23 mouse cellular contexts compared by ENCODE assay signal in genomic region chr10:107948038-107948437, GRCm38 (mm10). TPM values are rescaled to one million over a fixed set of nuclear protein-coding genes. Genes with fewer than 3 reads are reported as not detected.
A peak's percentile ranks its signal among the peaks of the same experiment; 100 is the strongest.
DNase-seq lines count a peak whose midpoint lies in the region; ATAC-seq lines count a peak whose summit lies in the region.
"Had no signal": no experiment of that assay in that cellular context is flagged by ENCODE, and none has a peak within 500 bp of the region (broad histone marks: within the 10 kb centered on the region; RNA-seq: fewer than 3 reads in every experiment).

No protein-coding gene starts in this region.

- DNase-seq in liver, embryonic 13.5 days: no peak
- peak; percentile 50 for DNase-seq in c-Kit-positive CD71-negative TER-119-negative erythroid progenitor cells, embryonic 14.5 days (ENCODE audit: low read depth)
- no peak for DNase-seq in yolk sac, embryonic 10.5 days (ENCODE audit: low spot score)
- no peak for DNase-seq in right cerebral cortex, postnatal 36 days (ENCODE audit: low spot score in 2 of 2)
- no peak for DNase-seq in urinary bladder, postnatal 14 days (ENCODE audit: low spot score)
- DNase-seq: adrenal gland, postnatal 25 days; B cell, adult 2 months; cerebellum, adult 9-10 months; heart, postnatal 10 days; kidney, adult 9 months; lung, adult 18-20 months; lung, postnatal 14 days; right cerebral cortex, adult 18-20 months; thymus, postnatal 36 days had no signal

- H3K4me3 ChIP-seq in liver, embryonic 13.5 days (replicated peaks): no peak overlapping the region
- H3K4me3 ChIP-seq in liver, embryonic 12.5 days: no peak overlapping the region
- no peak overlapping the region for H3K4me3 ChIP-seq in hindbrain, embryonic 12.5 days
- H3K4me3 ChIP-seq: embryonic facial prominence, embryonic 13.5 days; forebrain, embryonic 15.5 days; heart, embryonic 10.5 days; hindbrain, embryonic 13.5 days; midbrain, embryonic 10.5 days; neural tube, embryonic 12.5 days had no signal

- H3K4me2 ChIP-seq in liver, embryonic 13.5 days: no peak overlapping the region
- no peak overlapping the region for H3K4me2 ChIP-seq in liver, embryonic 12.5 days
- no peak overlapping the region for H3K4me2 ChIP-seq in hindbrain, embryonic 12.5 days (replicated peaks)
- H3K4me2 ChIP-seq: embryonic facial prominence, embryonic 13.5 days; forebrain, embryonic 15.5 days; hindbrain, embryonic 13.5 days; neural tube, embryonic 12.5 days had no signal

- no peak overlapping the region for H3K9ac ChIP-seq in liver, embryonic 13.5 days
- H3K9ac ChIP-seq in liver, embryonic 12.5 days: no peak overlapping the region
- H3K9ac ChIP-seq in hindbrain, embryonic 12.5 days: no peak overlapping the region
- H3K9ac ChIP-seq: embryonic facial prominence, embryonic 13.5 days; forebrain, embryonic 15.5 days; hindbrain, embryonic 13.5 days; neural tube, embryonic 12.5 days had no signal

- H3K9me3 ChIP-seq in liver, embryonic 13.5 days (replicated peaks): no peaks in the 10 kb centered on the region
- no peaks in the 10 kb centered on the region for H3K9me3 ChIP-seq in liver, embryonic 12.5 days (replicated peaks)
- H3K9me3 ChIP-seq in hindbrain, embryonic 12.5 days (replicated peaks): no peaks in the 10 kb centered on the region
- H3K9me3 ChIP-seq: embryonic facial prominence, embryonic 13.5 days; forebrain, embryonic 15.5 days; heart, embryonic 10.5 days; hindbrain, embryonic 13.5 days; midbrain, embryonic 10.5 days; neural tube, embryonic 12.5 days had no signal

- 13% methylated on average over 1 of the region's 1 CpGs for WGBS in liver, embryonic 13.5 days (ENCODE audit: insufficient replicate concordance)
- WGBS in liver, embryonic 12.5 days (ENCODE audit: insufficient replicate concordance): 22% methylated on average over 1 of the region's 1 CpGs
- WGBS in hindbrain, embryonic 12.5 days: 83% methylated on average over 1 of the region's 1 CpGs

- H3K27ac ChIP-seq in liver, embryonic 13.5 days: no peak overlapping the region
- H3K27ac ChIP-seq in liver, embryonic 12.5 days: no peak overlapping the region
- H3K27ac ChIP-seq in hindbrain, embryonic 12.5 days: no peak overlapping the region
- H3K27ac ChIP-seq: embryonic facial prominence, embryonic 13.5 days; forebrain, embryonic 15.5 days; heart, embryonic 10.5 days; hindbrain, embryonic 13.5 days; midbrain, embryonic 10.5 days; neural tube, embryonic 12.5 days had no signal

- H3K4me1 ChIP-seq in liver, embryonic 13.5 days (replicated peaks): no peaks in the 10 kb centered on the region
- no peaks in the 10 kb centered on the region for H3K4me1 ChIP-seq in liver, embryonic 12.5 days
- no peaks in the 10 kb centered on the region for H3K4me1 ChIP-seq in hindbrain, embryonic 12.5 days
- H3K4me1 ChIP-seq: embryonic facial prominence, embryonic 13.5 days; forebrain, embryonic 15.5 days; hindbrain, embryonic 13.5 days; midbrain, embryonic 10.5 days; neural tube, embryonic 12.5 days had no signal

- no peaks in the 10 kb centered on the region for H3K27me3 ChIP-seq in liver, embryonic 13.5 days
- no peaks in the 10 kb centered on the region for H3K27me3 ChIP-seq in liver, embryonic 12.5 days (replicated peaks)
- no peaks in the 10 kb centered on the region for H3K27me3 ChIP-seq in hindbrain, embryonic 12.5 days
- H3K27me3 ChIP-seq: embryonic facial prominence, embryonic 13.5 days; forebrain, embryonic 15.5 days; hindbrain, embryonic 13.5 days; neural tube, embryonic 12.5 days had no signal

- peak; percentile 18; the same call in 1 of the 2 replicates for ATAC-seq in liver, embryonic 13.5 days (ENCODE audit: low read depth)
- ATAC-seq in liver, embryonic 12.5 days: no peak
- ATAC-seq in megakaryocyte, adult 5-6 weeks (ENCODE audit: poor library complexity, severe bottlenecking): peak; percentile 89
- no peak for ATAC-seq in hindbrain, embryonic 12.5 days (ENCODE audit: low FRiP score)
- ATAC-seq: forebrain, embryonic 15.5 days had no signal

- no peaks in the 10 kb centered on the region for H3K36me3 ChIP-seq in liver, embryonic 13.5 days
- no peaks in the 10 kb centered on the region for H3K36me3 ChIP-seq in liver, embryonic 12.5 days
- H3K36me3 ChIP-seq in hindbrain, embryonic 12.5 days: no peaks in the 10 kb centered on the region
- H3K36me3 ChIP-seq: embryonic facial prominence, embryonic 13.5 days; forebrain, embryonic 15.5 days; heart, embryonic 10.5 days; hindbrain, embryonic 13.5 days; midbrain, embryonic 10.5 days; neural tube, embryonic 12.5 days had no signal

RNA-seq across cellular contexts. Expression of gene Otogl, which starts 36.1 kb away (rescaled TPM):
- 0.01 and 0.02 TPM in 2 replicates for polyA plus RNA-seq in liver, embryonic 13.5 days (2015; fragmentation: Nextera tagmentation; extraction: Ambion mirVana)
- 0.01 and 0.02 TPM in 2 replicates for polyA plus RNA-seq in liver, embryonic 12.5 days (2016; fragmentation: Nextera tagmentation; extraction: Ambion mirVana)
- total RNA-seq in megakaryocyte, adult 5-6 weeks (2015): not detected in 2 replicates
- total RNA-seq in megakaryocyte, adult 5-6 weeks (2017): 0.04 and 0.08 TPM in 2 replicates
- polyA plus RNA-seq in hindbrain, embryonic 12.5 days (2016; fragmentation: Nextera tagmentation; extraction: Ambion mirVana): 0.27 and 0.63 TPM in 2 replicates
- polyA plus RNA-seq: midbrain, embryonic 10.5 days had no signal

Comparison
In these comparisons a context has a peak if more than half of its experiments do, and no peak if none do; other contexts are left out.
1. ATAC-seq: peak in liver, embryonic 13.5 days (single experiment) and megakaryocyte, adult 5-6 weeks (single experiment); none in liver, embryonic 12.5 days (single experiment) and hindbrain, embryonic 12.5 days (single experiment).